Mouse (Mus musculus) hematopoietic stem cell, adult 5-6 weeks (primary cell): ENCODE data around the gene Hoxc6. TPM values are rescaled to one million over a fixed set of nuclear protein-coding genes. Genes with fewer than 3 reads are reported as not detected.

Source experiments
- ATAC-seq, 2 experiments: fragments of 125-278 bp in 1 of 2; replicated peaks in 1 of 2; 2 replicates each; pipeline ENCODE4 v1.8.0; 2016 to 2017; ENCODE audit warnings: inconsistent platforms in 2 of 2, mild to moderate bottlenecking in 2 of 2, moderate number of reproducible peaks in 2 of 2, low read depth in 1 of 2, moderate TSS enrichment in 1 of 2; ENCODE audit not compliant: low FRiP score in 2 of 2, poor library complexity in 2 of 2, severe bottlenecking in 2 of 2, insufficient read depth in 1 of 2, low TSS enrichment in 1 of 2
- total RNA-seq: library from RNA; stranded (forward); fragments of 172-1452, 232-1000 nt; gene quantifications from 2 replicates; pipeline ENCODE4 v1.2.3, GENCODE M21; 2017

Hoxc6 gene
- total RNA-seq, 1 experiment from 2014 or later: not detected

DNA sequence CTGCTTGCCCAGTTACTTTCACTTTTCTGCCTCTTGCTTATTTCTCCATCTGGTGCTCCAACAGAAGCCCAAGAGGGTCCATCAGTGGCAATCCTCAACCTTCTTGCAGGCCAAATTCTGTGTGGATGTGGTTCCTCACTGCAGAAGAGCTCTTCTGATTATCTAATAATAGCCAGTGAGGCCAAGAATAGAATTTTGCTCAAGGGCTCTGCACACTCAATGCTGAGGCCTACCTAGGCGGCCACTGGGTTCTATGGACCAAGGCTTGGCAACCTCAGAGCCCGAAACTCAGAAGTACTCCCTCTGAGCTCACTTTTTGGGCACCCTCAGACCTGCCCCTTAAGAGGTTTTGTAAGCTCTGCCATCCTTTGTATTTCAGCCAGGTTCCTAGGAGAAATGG, 3.3 kb downstream of the Hoxc6 start:
- no peak for ATAC-seq

- no peak for ATAC-seq
Measured at GRCm38 (mm10) chr15:103002156-103002555, 4.1 kb downstream of the Hoxc6 start.

- ATAC-seq: no peak
Measured at GRCm38 (mm10) chr15:103002821-103003448, 4.9 kb downstream of the Hoxc6 start.

DNA sequence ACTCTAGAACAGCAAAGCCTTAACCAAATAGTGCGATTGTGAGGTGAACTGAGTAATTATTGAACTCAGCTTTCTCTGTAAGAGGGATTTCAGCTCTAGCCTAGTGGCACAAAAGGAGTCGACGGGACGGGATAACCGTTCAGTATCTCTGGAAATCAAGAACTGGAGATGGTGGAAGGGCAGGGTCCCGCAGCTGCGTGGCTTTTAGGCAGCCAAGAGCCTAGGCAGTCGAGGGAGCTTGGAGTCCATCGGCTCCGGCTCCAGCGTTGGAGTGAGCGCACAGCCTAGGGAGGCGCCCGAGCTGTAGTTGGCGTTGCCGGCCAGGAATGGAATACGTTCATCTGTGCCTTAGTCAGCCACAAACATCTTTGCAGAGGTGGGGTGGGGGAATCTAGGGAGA, 7.3 kb downstream of the Hoxc6 start:
- no peak for ATAC-seq

- no peak for ATAC-seq
Measured at GRCm38 (mm10) chr15:103005797-103006196, 7.7 kb downstream of the Hoxc6 start.

DNA sequence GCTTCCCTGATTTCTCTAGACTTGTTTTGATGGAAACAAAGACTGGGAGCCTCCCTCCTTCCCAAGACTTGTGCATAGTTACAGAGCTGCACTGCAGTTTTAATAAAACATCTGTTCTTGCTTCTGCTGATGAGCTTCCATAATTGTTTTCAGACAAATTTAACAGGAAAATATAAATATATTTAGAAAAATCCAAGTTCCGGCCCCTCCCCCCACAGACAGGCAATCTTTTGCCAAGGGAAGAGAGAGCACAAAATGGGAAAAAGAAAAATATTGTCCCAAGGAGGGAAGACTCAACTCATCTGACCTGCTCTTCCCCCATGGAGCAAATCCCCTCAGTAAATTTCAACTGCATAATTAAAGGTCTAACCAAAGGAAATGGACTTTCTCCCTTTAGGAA, 8.3 kb downstream of the Hoxc6 start:
- ATAC-seq: no peak

GRCm38 (mm10) chr15:103009265-103010111, 11.4 kb downstream of the Hoxc6 start:
- no peak for ATAC-seq

GRCm38 (mm10) chr15:103010112-103010846, 12.2 kb downstream of the Hoxc6 start:
- no peak for ATAC-seq

DNA sequence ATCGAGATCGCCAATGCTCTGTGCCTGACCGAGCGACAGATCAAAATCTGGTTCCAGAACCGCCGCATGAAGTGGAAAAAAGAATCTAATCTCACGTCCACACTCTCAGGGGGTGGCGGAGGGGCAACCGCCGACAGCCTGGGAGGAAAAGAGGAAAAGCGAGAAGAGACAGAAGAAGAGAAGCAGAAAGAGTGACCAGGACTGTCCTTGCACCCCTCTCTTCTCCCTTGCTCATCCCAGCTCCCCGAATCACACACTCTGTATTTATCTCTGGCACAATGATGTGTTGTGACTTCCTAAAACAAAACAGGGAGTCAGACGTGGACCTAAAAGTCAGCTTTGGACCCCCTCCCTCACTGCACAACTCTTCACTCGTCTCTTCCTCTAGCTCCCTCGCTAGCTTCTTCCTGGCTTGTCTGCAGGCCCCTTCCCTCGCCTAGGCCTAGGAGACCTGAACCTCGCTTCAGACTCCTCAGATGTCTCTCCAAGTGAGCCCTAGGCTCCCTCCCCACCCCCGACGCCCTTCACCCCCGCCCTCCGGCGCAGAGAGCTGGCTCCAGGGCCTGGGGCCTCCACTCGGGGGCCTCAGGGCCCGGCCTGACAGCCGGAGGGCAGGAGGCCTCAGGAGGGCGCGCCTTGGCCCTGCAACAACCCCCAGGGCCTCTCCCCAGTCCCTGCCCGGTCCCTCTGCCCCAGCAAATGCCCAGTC, 12.9 kb downstream of the Hoxc6 start:
- ATAC-seq: no peak

GRCm38 (mm10) chr15:103011928-103012486, 13.9 kb downstream of the Hoxc6 start:
- no peak for ATAC-seq

DNA sequence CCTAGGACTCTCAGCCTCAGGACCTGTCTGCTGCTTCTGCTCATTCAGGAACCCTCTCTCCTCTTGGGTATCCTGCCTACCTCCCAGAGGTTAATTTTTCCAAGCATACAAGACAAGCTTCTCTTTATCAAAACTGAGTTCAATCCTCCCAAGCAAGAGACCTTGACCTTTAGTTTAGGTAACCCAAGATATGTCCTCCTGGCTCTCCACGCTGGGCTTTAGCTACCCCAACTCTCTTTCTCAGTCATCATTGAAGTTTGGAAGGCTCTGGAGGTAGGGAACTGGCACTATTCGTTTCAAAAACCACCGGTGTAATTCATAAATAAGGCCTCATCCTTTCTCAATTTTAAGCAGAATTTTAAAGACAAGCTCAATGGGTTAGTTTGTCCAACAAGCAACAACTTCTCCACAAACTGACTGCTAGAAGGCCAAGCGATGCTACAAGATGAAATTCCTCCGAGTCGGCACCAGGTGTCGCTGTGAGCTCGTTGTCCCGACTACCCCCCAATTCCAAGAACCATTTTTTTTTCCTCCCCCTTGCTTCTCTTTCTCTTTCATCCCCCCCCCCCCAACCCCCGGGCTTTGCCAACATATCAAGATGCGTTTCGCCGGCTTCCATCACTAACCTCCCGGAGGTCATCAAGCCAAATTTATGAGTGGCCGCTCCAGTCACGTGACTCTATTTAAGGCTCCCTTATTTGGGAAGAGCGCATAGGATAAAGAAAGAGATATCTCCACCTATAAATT, 15.4 kb downstream of the Hoxc6 start:
- ATAC-seq: no peak; a peak in 1 of 4 replicates

DNA sequence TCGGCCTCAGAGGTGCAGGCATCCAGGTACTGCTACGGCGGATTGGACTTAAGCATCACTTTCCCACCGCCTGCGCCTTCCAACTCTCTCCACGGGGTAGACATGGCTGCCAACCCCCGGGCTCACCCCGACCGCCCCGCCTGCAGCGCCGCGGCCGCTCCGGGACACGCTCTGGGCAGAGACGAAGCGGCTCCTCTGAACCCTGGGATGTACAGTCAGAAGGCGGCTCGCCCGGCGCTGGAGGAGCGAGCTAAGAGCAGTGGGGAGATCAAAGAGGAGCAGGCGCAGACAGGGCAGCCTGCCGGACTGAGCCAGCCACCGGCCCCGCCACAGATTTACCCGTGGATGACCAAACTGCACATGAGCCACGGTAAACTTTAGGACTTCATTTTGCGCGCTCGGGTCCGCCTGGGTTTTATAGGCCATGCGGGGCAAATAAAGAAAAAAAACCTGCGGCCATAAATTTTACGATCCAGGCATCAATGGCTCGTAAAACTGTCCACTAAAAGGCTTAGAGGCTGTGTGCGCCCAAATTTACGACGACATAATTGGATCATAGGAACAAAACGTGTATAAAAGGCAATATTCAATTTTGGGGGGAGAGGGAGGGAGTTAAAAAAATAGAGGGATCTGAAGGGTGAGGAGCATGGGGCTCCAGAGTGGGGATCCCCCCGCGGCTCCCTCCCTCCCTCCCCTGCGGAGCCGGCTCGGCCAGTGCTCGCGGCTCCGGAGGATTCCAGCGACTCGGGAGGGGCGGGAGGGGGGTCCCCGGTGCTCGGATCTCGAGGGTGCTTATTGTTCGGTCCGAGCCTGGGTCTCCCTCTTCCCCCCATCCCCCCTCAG, 16.3 kb downstream of the Hoxc6 start:
- no peak for ATAC-seq

GRCm38 (mm10) chr15:103015009-103015399, 16.9 kb downstream of the Hoxc6 start:
- ATAC-seq: no peak

GRCm38 (mm10) chr15:103015406-103016166, 17.5 kb downstream of the Hoxc6 start:
- no peak for ATAC-seq

- ATAC-seq: no peak
Measured at GRCm38 (mm10) chr15:103018636-103019035, 20.6 kb downstream of the Hoxc6 start, which contains the start of gene Hoxc4. Gene Hoxc4, plus strand, starts transcription at chr15:103018934.
